Mouse (Mus musculus) liver, adult 2 months (tissue): ENCODE data around the gene Tapbp. TPM values are rescaled to one million over a fixed set of nuclear protein-coding genes. Genes with fewer than 3 reads are reported as not detected.
A peak's percentile ranks its signal among the peaks of the same experiment; 100 is the strongest.

ENCODE experiments used
- DNase-seq: peaks from one replicate; pipeline ENCODE4 v3.0.0-alpha.2; 2011; ENCODE audit warnings: low read depth, low spot score; ENCODE audit errors: extremely low read depth
- H3K27ac ChIP-seq: fragments of 200-500 bp; replicated peaks from 2 replicates; pipeline ENCODE4 v1.5.1; 2012; ENCODE audit warnings: low read depth, mild to moderate bottlenecking, control low read depth, inconsistent platforms, low read length; ENCODE audit not compliant: insufficient read depth
- H3K27me3 ChIP-seq: fragments of 200-500 bp; 2 replicates; pipeline ENCODE4 v1.6.1; 2012; ENCODE audit warnings: mild to moderate bottlenecking, moderate library complexity, low read length, inconsistent platforms; ENCODE audit not compliant: control insufficient read depth, insufficient read depth
- H3K36me3 ChIP-seq: fragments of 200-500 bp; 2 replicates; pipeline ENCODE4 v1.6.1; 2012; ENCODE audit warnings: low read length, inconsistent platforms; ENCODE audit not compliant: control insufficient read depth, insufficient read depth
- H3K4me1 ChIP-seq: fragments of 200-500 bp; 2 replicates; pipeline ENCODE4 v1.6.1; 2011; ENCODE audit warnings: low read length; ENCODE audit not compliant: control insufficient read depth, insufficient read depth
- H3K4me3 ChIP-seq: fragments of 200-500 bp; 2 replicates; pipeline ENCODE4 v1.5.1; 2011; ENCODE audit warnings: low read depth, mild to moderate bottlenecking, control low read depth, low read length, moderate library complexity; ENCODE audit not compliant: insufficient read depth
- H3K79me2 ChIP-seq: fragments of 200-500 bp; 2 replicates; pipeline ENCODE4 v1.6.1; 2012; ENCODE audit warnings: inconsistent platforms, mild to moderate bottlenecking, low read length, moderate library complexity; ENCODE audit not compliant: control insufficient read depth, insufficient read depth
- H3K9ac ChIP-seq: fragments of 200-500 bp; 2 replicates; pipeline ENCODE4 v1.6.1; 2012; ENCODE audit warnings: low read depth, mild to moderate bottlenecking, control low read depth, inconsistent platforms, low read length
- CTCF ChIP-seq: fragments of 200-500 bp; IDR thresholded peaks from 2 replicates; pipeline ENCODE4 v1.5.1; 2011; ENCODE audit warnings: low read depth, low read length, control low read depth
- POLR2A ChIP-seq: fragments of 200-500 bp; IDR thresholded peaks from 2 replicates; pipeline ENCODE4 v1.6.1; 2011; ENCODE audit warnings: low read length, control low read depth; ENCODE audit not compliant: insufficient read depth; ENCODE audit errors: extremely low read depth
- WGBS: fragments of 180-500 bp; shearing (Covaris S2); methylation state at CpG from one replicate; pipeline ENCODE4 v1.1.7; 2018; 5-methylcytosine and 5-hydroxymethylcytosine counted together
- polyA plus RNA-seq: library from polyadenylated mRNA; depleted of rRNA; stranded (reverse); fragments of >200 nt; gene quantifications from 2 replicates; pipeline ENCODE4 v1.2.3, GENCODE M21; 2012
- total RNA-seq: library from RNA; depleted of rRNA; stranded (reverse); fragments of >200 nt; gene quantifications from 2 replicates; pipeline ENCODE4 v1.2.3, GENCODE M21; 2014

The Tapbp gene
- total and polyA plus RNA-seq, 2 experiments = 47.2 to 105 TPM

GRCm38 (mm10) chr17:33916847-33917655 lies 1.4 kb downstream of the Tapbp start:
- no peak for DNase-seq
- Histone ChIP-seq H3K9ac (peak overlapping the region; percentile 37; the same call in 1 of the 2 replicates), H3K36me3 (peaks cover 14% of the 10 kb centered on the region; the same call in 1 of the 2 replicates), H3K27me3 (no peaks in the 10 kb centered on the region), H3K4me3 (peak overlapping the region; percentile 43; the same call in 1 of the 2 replicates), H3K27ac (no peak overlapping the region), H3K79me2 (peaks cover 8% of the 10 kb centered on the region), H3K4me1 (peaks cover 11% of the 10 kb centered on the region)
- WGBS = 76% methylated on average over 31 of the region's 31 CpGs
- TF ChIP-seq CTCF (no peak), POLR2A (no peak)

GRCm38 (mm10) chr17:33917656-33918292 lies 2.1 kb downstream of the Tapbp start:
- WGBS = 83% methylated on average over 18 of the region's 18 CpGs
- no peak overlapping the region for H3K27ac ChIP-seq
- no peaks in the 10 kb centered on the region for H3K27me3 ChIP-seq
- no peak overlapping the region for H3K9ac ChIP-seq
- DNase-seq = no peak
- peaks cover 9% of the 10 kb centered on the region; the same call in 1 of the 2 replicates for H3K36me3 ChIP-seq
- no peak overlapping the region for H3K4me3 ChIP-seq
- peaks cover 2% of the 10 kb centered on the region; the same call in 1 of the 2 replicates for H3K79me2 ChIP-seq
- peaks cover 11% of the 10 kb centered on the region for H3K4me1 ChIP-seq
- TF ChIP-seq POLR2A = no peak
- TF ChIP-seq CTCF = no peak

GRCm38 (mm10) chr17:33918293-33919203 lies 2.8 kb downstream of the Tapbp start:
- no peak for TF ChIP-seq CTCF
- TF ChIP-seq POLR2A = no peak
- Histone ChIP-seq H3K27me3 (no peaks in the 10 kb centered on the region), H3K36me3 (peaks cover 6% of the 10 kb centered on the region; the same call in 1 of the 2 replicates), H3K4me1 (peaks cover 11% of the 10 kb centered on the region), H3K27ac (peak overlapping the region; percentile 37), H3K9ac (0 out of 2 replicates have a peak overlapping the region, but pooled peaks have one; percentile 7), H3K4me3 (0 out of 2 replicates have a peak overlapping the region, but pooled peaks have one; percentile 84), H3K79me2 (no peaks in the 10 kb centered on the region; the same call in 1 of the 2 replicates)
- no peak for DNase-seq
- 60% methylated on average over 37 of the region's 37 CpGs for WGBS

- H3K27ac ChIP-seq = peak overlapping the region; percentile 83
- peak; percentile 30 for TF ChIP-seq CTCF
- TF ChIP-seq POLR2A = no peak
- H3K36me3 ChIP-seq = no peaks in the 10 kb centered on the region
- peak; percentile 95 for DNase-seq
- WGBS = under 1% methylated on average over 52 of the region's 52 CpGs
- H3K4me1 ChIP-seq = peaks cover 11% of the 10 kb centered on the region
- H3K27me3 ChIP-seq = no peaks in the 10 kb centered on the region
- H3K79me2 ChIP-seq = no peaks in the 10 kb centered on the region; the same call in 1 of the 2 replicates
- peak overlapping the region; percentile 84 for H3K4me3 ChIP-seq
- peak overlapping the region; percentile 85 for H3K9ac ChIP-seq
Observed at GRCm38 (mm10) chr17:33919351-33920281, 3.9 kb downstream of the Tapbp start.
